Mouse (Mus musculus) retina, postnatal 1 day (tissue): ENCODE measurements around the gene Cetn3.

Experiments
- DNase-seq: peaks from one replicate; pipeline ENCODE4 v3.0.0-alpha.2; 2012

The Cetn3 gene

GRCm38 (mm10) chr13:81782971-81783404 lies at the start of gene Cetn3:
Gene Cetn3, plus strand, starts transcription at chr13:81783077.
- DNase-seq: peak; percentile 99

GRCm38 (mm10) chr13:81736606-81737005 lies 46.3 kb upstream of the Cetn3 start:
- DNase-seq: no peak

- DNase-seq: no peak
Observed at GRCm38 (mm10) chr13:81740898-81741297, 42.0 kb upstream of the Cetn3 start.

DNA sequence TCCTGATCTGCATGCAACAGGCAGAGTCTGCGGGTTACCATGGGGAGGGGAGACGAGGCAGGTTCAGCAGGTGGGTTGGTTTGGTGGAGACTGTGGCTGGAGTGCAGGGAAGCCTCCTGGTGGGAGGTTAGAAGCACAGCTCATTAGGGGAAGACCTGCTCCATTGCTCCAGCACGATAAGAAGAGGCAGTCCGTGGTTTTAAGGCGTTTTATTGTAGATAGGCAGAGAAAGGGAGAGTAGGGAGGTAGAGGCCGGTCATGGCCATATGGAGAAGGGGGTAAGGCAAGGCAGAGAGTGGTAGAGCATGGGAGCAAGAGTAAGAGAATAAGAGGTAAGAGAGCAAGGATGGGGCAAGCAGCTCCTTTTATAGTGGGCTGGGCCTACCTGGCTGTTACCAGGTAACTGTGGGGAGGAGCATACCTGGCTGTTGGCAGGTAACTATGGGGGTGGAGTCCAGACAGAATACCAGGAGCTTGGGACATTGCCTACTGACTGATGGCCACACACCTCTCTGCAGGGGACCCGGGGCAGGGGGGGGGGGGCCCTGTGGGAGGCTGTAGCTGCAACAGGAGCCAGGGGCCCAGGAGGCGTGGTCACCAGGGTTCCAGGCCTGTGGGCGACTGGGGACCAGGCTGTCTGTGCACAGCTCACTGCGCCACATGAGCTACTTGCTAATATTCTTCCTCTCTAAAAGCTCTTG lies 39.3 kb upstream of the Cetn3 start:
- DNase-seq: no peak

DNA sequence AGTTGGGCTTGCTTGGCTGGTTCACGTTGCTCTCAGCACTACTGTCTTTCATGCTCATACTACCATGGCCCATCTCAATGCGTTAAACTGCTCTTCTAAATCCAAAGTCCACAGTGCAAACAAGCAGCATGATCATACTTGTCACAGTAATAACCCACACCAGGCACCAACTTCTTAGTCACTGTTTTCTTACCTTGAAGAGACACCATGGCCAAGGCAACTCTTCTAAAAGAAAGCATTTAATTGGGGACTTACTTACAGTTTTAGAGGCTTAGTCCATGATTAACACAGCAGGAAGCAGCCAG lies 38.8 kb upstream of the Cetn3 start:
- DNase-seq: no peak

- DNase-seq: no peak
Observed at GRCm38 (mm10) chr13:81754878-81755277, 28.0 kb upstream of the Cetn3 start.

DNA sequence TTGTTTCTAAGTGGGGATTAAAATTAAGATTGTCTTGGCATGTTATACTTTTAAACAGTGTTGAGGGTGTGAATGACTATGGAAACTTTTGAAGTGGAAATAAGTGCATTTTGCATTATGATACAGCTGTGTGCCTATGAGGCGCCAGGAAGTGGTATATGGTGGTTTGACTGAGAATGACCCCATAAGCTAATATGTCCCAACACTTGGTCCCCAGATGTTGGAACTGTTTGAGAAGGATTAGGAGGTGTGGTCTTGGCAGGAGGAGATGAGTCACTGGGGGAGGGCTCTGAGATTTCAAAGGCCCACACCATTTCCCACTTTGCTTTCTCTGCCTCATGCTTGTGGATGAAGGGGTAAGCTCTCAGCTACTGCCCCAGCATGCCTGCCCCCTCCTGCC lies 27.6 kb upstream of the Cetn3 start:
- DNase-seq: no peak

DNA sequence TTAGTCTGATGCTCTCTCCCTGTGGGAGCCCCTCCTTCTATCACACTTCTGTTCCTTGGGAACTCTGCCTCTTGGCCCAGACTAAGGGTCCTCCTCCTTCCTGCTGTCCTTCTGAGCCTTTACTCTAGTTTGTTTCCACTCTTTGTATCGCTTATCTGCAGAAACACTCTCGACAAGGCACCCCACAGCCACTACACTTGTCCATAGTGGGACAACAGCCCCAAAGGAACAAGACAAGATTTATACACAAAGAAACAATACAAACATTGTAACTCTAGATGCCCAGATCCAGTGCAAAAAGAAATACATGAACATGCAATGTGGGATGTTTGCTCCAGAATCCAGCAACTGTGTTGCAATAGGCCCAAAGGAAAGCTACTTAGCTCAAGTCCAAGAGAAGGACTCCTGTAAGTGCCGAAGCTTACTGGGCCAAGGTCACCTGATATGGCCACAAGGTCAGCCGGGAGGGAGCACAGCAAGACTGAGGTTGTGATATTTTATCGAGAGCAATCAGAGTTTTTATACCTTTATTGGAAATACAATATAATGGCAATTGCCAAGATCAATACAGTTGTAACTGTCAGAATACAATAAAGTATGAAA lies 25.7 kb upstream of the Cetn3 start:
- DNase-seq: no peak

- DNase-seq: peak; percentile 70
Observed at GRCm38 (mm10) chr13:81760379-81760778, 22.5 kb upstream of the Cetn3 start.

DNA sequence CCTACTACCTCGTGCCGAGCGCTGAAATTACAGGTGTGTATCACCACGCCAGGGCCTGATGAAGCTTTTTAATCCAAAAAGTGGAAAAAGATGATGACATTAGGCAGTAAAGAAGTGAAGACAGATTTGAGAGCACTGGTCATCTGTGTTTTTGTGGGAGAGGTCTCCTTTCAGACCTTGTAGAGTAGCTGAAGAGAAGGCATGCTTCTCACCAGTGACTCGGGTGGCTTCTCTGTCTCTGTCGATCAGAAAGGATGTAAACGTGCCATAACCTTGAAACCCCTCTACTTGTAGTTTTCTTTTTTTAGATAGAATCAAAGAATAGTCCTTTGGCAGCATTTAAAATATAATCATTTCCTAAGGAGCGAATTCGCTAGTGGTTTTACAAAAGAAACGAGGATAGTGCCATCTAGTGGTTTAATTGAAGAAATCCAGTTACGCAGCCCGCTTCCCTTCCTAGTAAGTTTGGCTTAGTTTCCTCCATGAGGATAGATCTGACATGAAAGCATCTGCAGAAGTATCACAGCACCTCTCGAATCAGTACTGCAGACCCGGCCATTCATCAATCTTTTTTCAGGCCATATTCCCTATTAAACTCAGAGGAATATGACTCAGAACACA lies 21.2 kb upstream of the Cetn3 start:
- peak; percentile 76 for DNase-seq

DNA sequence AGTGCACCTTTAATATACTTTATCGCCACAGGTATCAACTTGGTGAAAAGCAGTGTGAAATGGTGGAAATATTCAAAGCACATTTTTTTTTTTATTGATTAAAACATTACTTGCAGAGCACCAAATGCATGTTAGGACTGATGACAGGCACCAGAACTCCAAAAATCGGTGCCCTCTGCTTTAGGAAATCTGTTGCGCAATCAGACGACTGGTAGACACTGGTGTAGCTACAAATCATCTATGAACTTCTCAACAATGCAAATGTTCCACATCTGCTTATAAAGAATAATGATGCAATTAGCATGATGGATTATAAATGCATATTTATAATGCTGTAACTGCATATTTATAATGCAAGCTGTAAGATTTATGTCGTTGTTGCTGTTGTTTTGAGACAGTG lies 18.7 kb upstream of the Cetn3 start:
- DNase-seq: no peak

DNA sequence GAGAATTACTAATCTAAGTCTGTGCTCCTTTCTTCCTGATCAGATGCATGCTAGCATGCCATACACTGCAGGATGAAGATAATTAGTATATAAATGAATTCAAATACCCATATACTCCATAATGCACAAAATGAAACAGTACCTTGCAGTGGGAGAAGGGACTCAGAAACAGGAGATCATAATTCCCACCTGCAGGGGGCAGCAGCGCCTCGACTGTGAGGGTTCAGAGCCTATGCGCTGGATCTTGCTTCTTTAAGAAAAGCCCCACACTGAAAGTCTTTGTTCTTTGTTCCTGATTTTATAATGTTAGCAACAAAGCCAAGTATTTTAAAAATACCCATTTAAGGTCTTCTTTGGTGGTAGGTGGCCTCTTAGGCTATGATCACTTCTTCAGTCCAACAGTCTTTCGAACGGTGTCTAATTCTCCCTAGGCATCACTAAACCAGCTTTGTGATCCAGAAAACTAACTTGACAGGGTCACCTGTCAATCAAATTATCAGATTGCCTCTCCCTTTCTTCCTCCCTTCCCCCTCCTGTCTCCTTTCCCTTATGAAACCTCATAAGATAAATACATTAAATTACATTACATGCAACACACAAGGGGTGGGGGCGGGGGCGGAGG lies 15.7 kb upstream of the Cetn3 start:
- DNase-seq: peak; percentile 71

DNA sequence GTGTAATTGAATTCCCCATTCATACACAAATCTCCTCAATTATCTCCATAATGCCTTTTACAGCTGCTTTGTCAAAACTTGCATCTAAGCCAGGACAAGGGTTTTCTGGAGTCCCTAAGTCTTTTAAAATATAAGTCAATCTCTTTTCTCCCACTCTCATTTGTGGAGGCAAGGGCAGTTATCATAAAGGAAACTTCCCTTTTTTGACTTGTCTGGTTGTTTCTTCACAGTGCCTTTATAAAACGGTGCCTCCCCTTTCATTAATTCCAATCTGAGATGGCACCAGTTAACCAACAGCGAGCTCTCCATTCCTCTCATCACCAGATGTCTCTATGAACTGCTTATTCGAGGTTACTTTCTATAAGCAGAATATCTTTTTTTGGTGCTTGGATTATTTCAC lies 6.7 kb upstream of the Cetn3 start:
- no peak for DNase-seq

GRCm38 (mm10) chr13:81782475-81782874 lies 402 bp upstream of the Cetn3 start:
- DNase-seq: no peak

GRCm38 (mm10) chr13:81783405-81784342 lies 797 bp downstream of the Cetn3 start:
- DNase-seq: peak; percentile 99

DNA sequence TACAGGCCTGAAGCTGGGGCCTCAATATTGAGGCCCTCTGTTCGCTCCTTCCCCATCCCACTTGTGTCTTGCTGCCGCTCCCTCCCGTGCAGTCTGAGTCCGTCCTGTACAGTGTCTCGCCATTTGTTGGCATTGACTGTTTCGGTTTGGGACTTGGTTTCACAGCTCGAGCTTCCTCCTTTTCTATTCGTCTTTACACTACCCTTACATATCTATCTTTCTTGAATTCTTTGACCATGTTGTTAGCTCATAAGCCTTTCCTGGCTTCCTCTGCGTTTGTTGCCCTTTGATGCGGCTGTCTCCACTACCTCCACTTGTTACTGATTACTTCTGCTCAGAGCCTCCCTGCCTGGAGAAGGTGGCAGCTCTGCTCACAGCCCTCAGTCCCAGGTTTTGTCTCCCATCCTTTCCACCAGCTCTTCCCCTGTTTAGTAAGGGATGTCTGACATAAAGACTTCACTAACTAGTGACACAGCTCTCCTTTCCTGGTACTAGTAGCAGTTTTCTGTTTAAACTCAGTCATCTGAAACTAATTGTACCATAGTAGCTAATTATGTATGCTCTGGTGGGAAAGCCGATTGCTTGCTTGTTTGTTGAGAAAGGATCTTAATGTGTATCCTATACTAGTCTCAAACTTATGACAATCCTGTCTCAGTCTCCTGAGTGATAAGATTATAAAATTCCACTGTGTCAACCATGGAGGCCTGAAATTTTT lies 3.0 kb downstream of the Cetn3 start:
- peak; percentile 67 for DNase-seq

GRCm38 (mm10) chr13:81790160-81790559 lies 7.3 kb downstream of the Cetn3 start:
- DNase-seq: no peak

DNA sequence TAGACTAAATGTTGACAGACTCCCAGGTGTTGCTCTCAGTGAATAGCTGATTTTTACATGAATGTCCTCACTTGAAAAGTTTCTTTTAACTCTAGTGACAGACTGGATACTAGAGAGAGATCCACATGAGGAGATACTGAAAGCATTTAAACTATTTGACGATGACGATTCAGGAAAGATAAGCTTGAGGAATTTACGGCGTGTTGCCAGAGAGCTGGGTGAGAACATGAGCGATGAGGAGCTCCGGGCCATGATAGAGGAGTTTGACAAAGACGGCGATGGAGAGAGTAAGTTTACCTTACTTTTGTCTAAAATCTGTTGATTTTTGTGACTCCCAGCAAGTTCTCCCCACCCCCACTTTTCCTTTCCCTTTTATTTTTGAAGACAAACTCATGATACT lies 9.0 kb downstream of the Cetn3 start:
- no peak for DNase-seq

GRCm38 (mm10) chr13:81793850-81794249 lies 11.0 kb downstream of the Cetn3 start:
- DNase-seq: no peak

DNA sequence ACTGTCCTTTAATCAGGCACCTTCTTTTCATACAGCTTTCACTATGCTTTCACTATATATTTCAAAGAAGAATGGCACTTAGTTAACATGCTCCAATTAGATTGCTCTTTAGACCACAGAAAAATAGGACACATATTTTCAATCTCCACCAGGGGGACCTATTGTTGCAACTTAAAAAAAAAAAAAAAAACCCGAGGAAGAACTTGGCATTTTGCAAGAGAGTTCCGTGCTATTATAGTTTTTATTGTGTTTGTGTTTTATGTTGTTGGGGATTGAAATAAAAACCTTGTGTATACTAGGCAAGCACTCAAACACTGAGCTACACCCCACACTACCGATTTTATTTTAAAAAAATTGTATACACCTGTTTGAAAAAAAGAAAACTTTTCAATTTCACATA lies 18.2 kb downstream of the Cetn3 start:
- peak; percentile 54 for DNase-seq

GRCm38 (mm10) chr13:81803713-81804112 lies 20.8 kb downstream of the Cetn3 start:
- no peak for DNase-seq

GRCm38 (mm10) chr13:81822750-81823149 lies 39.9 kb downstream of the Cetn3 start:
- DNase-seq: no peak
